Mouse (Mus musculus): ENCODE data around the gene Akt2. TPM values are rescaled to one million over a fixed set of nuclear protein-coding genes. Genes with fewer than 3 reads are reported as not detected.

The Akt2 gene
- polyA plus RNA-seq, 1 experiment from 2014 or later = 82.3 TPM

Other genes starting within 250 kb of the Akt2 start
- gene Shkbp1, start 235.5 kb upstream of the Akt2 start, polyA plus RNA-seq (2015; fragmentation: Nextera tagmentation; extraction: Ambion mirVana) = 22.3 and 24.1 TPM in 2 replicates
- 0.46 TPM in 1 of 2 replicates, not detected in the other for gene Gm20479, start 234.1 kb upstream of the Akt2 start, polyA plus RNA-seq (2015; fragmentation: Nextera tagmentation; extraction: Ambion mirVana)
- 0.10 and 0.43 TPM in 2 replicates for gene Sptbn4, start 143.9 kb upstream of the Akt2 start, polyA plus RNA-seq (2015; fragmentation: Nextera tagmentation; extraction: Ambion mirVana)
- 48.3 and 52.3 TPM in 2 replicates for gene Blvrb, start 143.6 kb upstream of the Akt2 start, polyA plus RNA-seq (2015; fragmentation: Nextera tagmentation; extraction: Ambion mirVana)
- gene Sertad3, start 117.8 kb upstream of the Akt2 start, polyA plus RNA-seq (2015; fragmentation: Nextera tagmentation; extraction: Ambion mirVana) = 22.1 and 23.4 TPM in 2 replicates
- gene Sertad1, start 104.6 kb upstream of the Akt2 start, polyA plus RNA-seq (2015; fragmentation: Nextera tagmentation; extraction: Ambion mirVana) = 36.4 and 44.0 TPM in 2 replicates
- gene Prx, start 92.2 kb upstream of the Akt2 start, polyA plus RNA-seq (2015; fragmentation: Nextera tagmentation; extraction: Ambion mirVana) = 1.7 and 2.7 TPM in 2 replicates
- gene Hipk4, start 68.3 kb upstream of the Akt2 start, polyA plus RNA-seq (2015; fragmentation: Nextera tagmentation; extraction: Ambion mirVana) = 0.25 and 0.38 TPM in 2 replicates
- 58.6 and 63.4 TPM in 2 replicates for gene Pld3, start 38.3 kb upstream of the Akt2 start, polyA plus RNA-seq (2015; fragmentation: Nextera tagmentation; extraction: Ambion mirVana)
- 40.7 and 41.5 TPM in 2 replicates for gene 2310022A10Rik, start 38.3 kb upstream of the Akt2 start, polyA plus RNA-seq (2015; fragmentation: Nextera tagmentation; extraction: Ambion mirVana)
- gene Ttc9b, start 62.4 kb downstream of the Akt2 start, polyA plus RNA-seq (2015; fragmentation: Nextera tagmentation; extraction: Ambion mirVana) = 0.07 TPM in 1 of 2 replicates, not detected in the other
- gene Map3k10, start 83.0 kb downstream of the Akt2 start, polyA plus RNA-seq (2015; fragmentation: Nextera tagmentation; extraction: Ambion mirVana) = 3.5 and 4.2 TPM in 2 replicates
- gene Zfp607b, start 97.8 kb downstream of the Akt2 start, polyA plus RNA-seq (2015; fragmentation: Nextera tagmentation; extraction: Ambion mirVana) = 2.4 and 3.0 TPM in 2 replicates
- 17.7 and 19.8 TPM in 2 replicates for gene Zfp60, start 139.8 kb downstream of the Akt2 start, polyA plus RNA-seq (2015; fragmentation: Nextera tagmentation; extraction: Ambion mirVana)
- gene Zfp626, start 215.6 kb downstream of the Akt2 start, polyA plus RNA-seq (2015; fragmentation: Nextera tagmentation; extraction: Ambion mirVana) = 1.2 and 1.4 TPM in 2 replicates
- gene Zfp59, start 247.1 kb downstream of the Akt2 start, polyA plus RNA-seq (2015; fragmentation: Nextera tagmentation; extraction: Ambion mirVana) = 5.4 and 5.7 TPM in 2 replicates